Mouse (Mus musculus) MEL (cell line): Measurements from ENCODE around the gene Mast1.

Source experiments
- CHD2 ChIP-seq: IDR thresholded peaks from 2 replicates; pipeline ENCODE4 v1.6.1; 2011; ENCODE audit warnings: low read length, improper control_type of control experiment
- CTCF ChIP-seq, 3 experiments: IDR thresholded peaks in 2 of 3; conservative IDR thresholded peaks in 1 of 3; 2 replicates each; pipeline ENCODE4 v1.5.1; 2011 to 2012; ENCODE audit warnings: low read length in 3 of 3, low read depth in 2 of 3, mild to moderate bottlenecking in 2 of 3, improper control_type of control experiment in 1 of 3, inconsistent platforms in 1 of 3, mixed read lengths in 1 of 3, moderate library complexity in 1 of 3; ENCODE audit not compliant: control insufficient read depth in 1 of 3, insufficient read depth in 1 of 3, poor library complexity in 1 of 3, severe bottlenecking in 1 of 3
- E2F4 ChIP-seq: IDR thresholded peaks from 2 replicates; pipeline ENCODE4 v1.6.1; 2011; ENCODE audit warnings: low read depth, low read length, improper control_type of control experiment, borderline replicate concordance
- GATA1 ChIP-seq: IDR thresholded peaks from 2 replicates; pipeline ENCODE4 v1.6.1; 2011; ENCODE audit warnings: low read depth, low read length, improper control_type of control experiment
- MAX ChIP-seq: IDR thresholded peaks from 2 replicates; pipeline ENCODE4 v1.6.1; 2011; ENCODE audit warnings: low read length, improper control_type of control experiment
- MYC ChIP-seq: IDR thresholded peaks from 2 replicates; pipeline ENCODE4 v1.6.1; 2011; ENCODE audit warnings: low read depth, mild to moderate bottlenecking, low read length, improper control_type of control experiment, moderate library complexity
- POLR2A ChIP-seq, 2 experiments: IDR thresholded peaks; 2 replicates each; pipeline ENCODE4 v1.6.1; 2011 to 2012; ENCODE audit warnings: low read length in 2 of 2, mild to moderate bottlenecking in 2 of 2, control low read depth in 1 of 2, improper control_type of control experiment in 1 of 2, low read depth in 1 of 2, moderate library complexity in 1 of 2; ENCODE audit not compliant: control insufficient read depth in 1 of 2, insufficient read depth in 1 of 2, poor library complexity in 1 of 2

- TF ChIP-seq CHD2 = no peak
- TF ChIP-seq POLR2A (IDR thresholded peaks at IDR 0.05; ENCODE audit: control insufficient read depth in 1 of 2, insufficient read depth in 1 of 2, low read depth in 1 of 2, low read length in 2 of 2, poor library complexity in 1 of 2) = no peak
- TF ChIP-seq MAX = no peak
- TF ChIP-seq CTCF (IDR thresholded peaks at IDR 0.05 in 2 of 3, conservative IDR thresholded peaks at IDR 0.05 in 1 of 3; ENCODE audit: control insufficient read depth in 1 of 3, insufficient read depth in 1 of 3, low read depth in 2 of 3, low read length in 3 of 3, poor library complexity in 1 of 3, severe bottlenecking in 1 of 3) = no peak
- TF ChIP-seq GATA1 = no peak
- TF ChIP-seq E2F4 = no peak
- no peak for TF ChIP-seq MYC
Observed at GRCm38 (mm10) chr8:84877297-84878035, 59.7 kb downstream of the Mast1 start.
